Mouse (Mus musculus): Measurements from ENCODE around the gene Sema3f. TPM values are rescaled to one million over a fixed set of nuclear protein-coding genes. Genes with fewer than 3 reads are reported as not detected.
A peak's percentile ranks its signal among the peaks of the same experiment; 100 is the strongest.

Sema3f gene
- polyA plus RNA-seq, 1 experiment from 2014 or later, result 18.7 TPM

DNA sequence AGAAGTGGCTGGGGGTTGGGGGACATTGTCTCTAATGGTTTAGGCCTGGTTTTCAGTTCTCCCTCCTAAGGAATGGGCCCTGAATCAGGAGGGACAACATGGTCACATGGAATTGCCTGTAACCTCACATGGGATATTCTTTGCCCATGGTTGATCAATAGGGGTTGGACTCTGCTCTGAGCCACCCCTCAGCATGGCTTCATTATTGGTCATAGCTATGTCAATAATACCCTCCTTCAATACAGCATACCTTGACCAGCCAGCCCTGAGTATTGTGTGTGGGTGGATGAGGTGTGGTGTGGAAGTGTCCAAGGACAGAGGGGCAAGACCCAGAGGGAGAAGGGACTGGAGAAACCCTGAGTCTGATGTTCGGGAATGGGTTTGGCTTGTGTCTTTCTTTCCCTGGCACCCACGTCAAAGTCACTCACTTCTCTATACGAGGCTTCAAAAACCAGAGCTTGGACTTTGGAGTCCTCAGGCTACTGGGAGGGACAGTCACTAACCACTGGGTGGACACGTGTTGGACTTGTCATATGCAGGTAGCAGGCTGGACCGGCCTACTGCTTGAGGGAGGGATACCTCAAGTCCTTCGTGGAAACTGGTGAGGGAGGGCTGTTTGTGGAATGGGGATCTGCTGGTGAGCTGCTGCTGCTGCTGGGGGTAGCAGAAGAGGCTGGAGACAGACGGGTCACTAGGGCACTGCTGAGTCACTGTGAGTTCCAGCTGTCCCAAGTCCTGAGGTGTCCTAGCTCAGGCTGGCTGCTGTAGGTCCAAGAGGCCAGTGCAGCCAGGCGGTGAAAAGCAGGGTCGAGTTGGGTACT lies 35.5 kb downstream of the Sema3f start:
- H3K27me3 ChIP-seq (ENCODE audit: control insufficient read depth, insufficient read depth, low read length), result peaks cover 15% of the 10 kb centered on the region; the same call in 1 of the 2 replicates
- 66% methylated on average over 9 of the region's 9 CpGs for WGBS
- H3K4me2 ChIP-seq (ENCODE audit: low read depth, low read length), result no peak overlapping the region
- H3K4me3 ChIP-seq (ENCODE audit: low read depth, low read length), result no peak overlapping the region
- no peaks in the 10 kb centered on the region for H3K9me3 ChIP-seq (ENCODE audit: control insufficient read depth, low read length)
- no peaks in the 10 kb centered on the region for H3K36me3 ChIP-seq (ENCODE audit: control insufficient read depth, insufficient read depth, low read length)
- H3K4me1 ChIP-seq (ENCODE audit: control insufficient read depth, insufficient read depth, low read length), result peaks cover 8% of the 10 kb centered on the region
- ATAC-seq (ENCODE audit: low read depth), result no peak
- no peak overlapping the region for H3K27ac ChIP-seq (ENCODE audit: low read depth, low read length)
- no peak overlapping the region for H3K9ac ChIP-seq (replicated peaks; ENCODE audit: low read depth, low read length)

DNA sequence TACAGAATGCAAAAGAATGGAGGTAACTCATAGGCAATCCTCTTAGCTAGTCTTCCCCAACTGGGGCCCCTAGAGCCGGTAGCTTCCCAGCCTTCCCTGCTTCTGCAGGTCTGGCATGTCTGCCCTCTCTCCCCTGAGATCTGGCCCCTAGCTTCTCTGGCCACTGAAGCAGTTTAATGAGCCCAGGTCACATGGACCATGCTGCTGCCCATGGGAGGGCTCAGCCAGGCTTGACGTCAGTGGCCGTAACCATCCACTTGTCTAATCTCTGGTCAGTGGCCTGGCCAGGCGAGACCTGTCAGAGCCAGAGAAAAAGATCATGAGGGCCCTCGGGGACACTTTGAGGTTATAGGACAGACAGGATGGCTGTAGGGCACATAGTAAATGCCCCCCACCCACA lies 40.0 kb downstream of the Sema3f start:
- Histone ChIP-seq H3K4me1 (ENCODE audit: control insufficient read depth, insufficient read depth, low read length) (peaks cover 15% of the 10 kb centered on the region; the same call in 1 of the 2 replicates), H3K27ac (ENCODE audit: low read depth, low read length) (no peak overlapping the region), H3K9ac (replicated peaks; ENCODE audit: low read depth, low read length) (no peak overlapping the region), H3K36me3 (ENCODE audit: control insufficient read depth, insufficient read depth, low read length) (no peaks in the 10 kb centered on the region), H3K4me3 (ENCODE audit: low read depth, low read length) (no peak overlapping the region), H3K27me3 (ENCODE audit: control insufficient read depth, insufficient read depth, low read length) (peaks cover 18% of the 10 kb centered on the region), H3K9me3 (ENCODE audit: control insufficient read depth, low read length) (no peaks in the 10 kb centered on the region), H3K4me2 (ENCODE audit: low read depth, low read length) (no peak overlapping the region)
- ATAC-seq (ENCODE audit: low read depth), result no peak
- WGBS, result 62% methylated on average over 5 of the region's 5 CpGs

GRCm38 (mm10) chr9:107669480-107669945 lies 40.8 kb downstream of the Sema3f start, which contains the start of gene Slc38a3:
Gene Slc38a3, minus strand, starts transcription at chr9:107669530.
- Histone ChIP-seq H3K27me3 (ENCODE audit: control insufficient read depth, insufficient read depth, low read length) (peaks cover 17% of the 10 kb centered on the region), H3K36me3 (ENCODE audit: control insufficient read depth, insufficient read depth, low read length) (no peaks in the 10 kb centered on the region), H3K4me2 (ENCODE audit: low read depth, low read length) (no peak within 1 kb of the TSS), H3K4me1 (ENCODE audit: control insufficient read depth, insufficient read depth, low read length) (peaks cover 15% of the 10 kb centered on the region; the same call in 1 of the 2 replicates), H3K9me3 (ENCODE audit: control insufficient read depth, low read length) (no peaks in the 10 kb centered on the region), H3K27ac (ENCODE audit: low read depth, low read length) (no peak within 1 kb of the TSS), H3K9ac (replicated peaks; ENCODE audit: low read depth, low read length) (no peak within 1 kb of the TSS), H3K4me3 (ENCODE audit: low read depth, low read length) (no peak within 1 kb of the TSS)
- no peak for ATAC-seq (ENCODE audit: low read depth)
- 89% methylated on average over 9 of the region's 9 CpGs for WGBS

- no peak overlapping the region for H3K27ac ChIP-seq (ENCODE audit: low read depth, low read length)
- no peaks in the 10 kb centered on the region for H3K36me3 ChIP-seq (ENCODE audit: control insufficient read depth, insufficient read depth, low read length)
- no peak overlapping the region for H3K4me3 ChIP-seq (ENCODE audit: low read depth, low read length)
- peaks cover 17% of the 10 kb centered on the region for H3K27me3 ChIP-seq (ENCODE audit: control insufficient read depth, insufficient read depth, low read length)
- 64% methylated on average over 3 of the region's 3 CpGs for WGBS
- no peak overlapping the region for H3K9ac ChIP-seq (replicated peaks; ENCODE audit: low read depth, low read length)
- no peak for ATAC-seq (ENCODE audit: low read depth)
- H3K4me1 ChIP-seq (ENCODE audit: control insufficient read depth, insufficient read depth, low read length), result peaks cover 15% of the 10 kb centered on the region; the same call in 1 of the 2 replicates
- H3K4me2 ChIP-seq (ENCODE audit: low read depth, low read length), result no peak overlapping the region
- no peaks in the 10 kb centered on the region for H3K9me3 ChIP-seq (ENCODE audit: control insufficient read depth, low read length)
Observed at GRCm38 (mm10) chr9:107668916-107669315, 41.4 kb downstream of the Sema3f start.

GRCm38 (mm10) chr9:107668011-107668410 lies 42.3 kb downstream of the Sema3f start:
- Histone ChIP-seq H3K9ac (replicated peaks; ENCODE audit: low read depth, low read length) (0 out of 2 replicates have a peak overlapping the region, but pooled peaks have one; percentile 11), H3K36me3 (ENCODE audit: control insufficient read depth, insufficient read depth, low read length) (no peaks in the 10 kb centered on the region), H3K4me2 (ENCODE audit: low read depth, low read length) (no peak overlapping the region), H3K9me3 (ENCODE audit: control insufficient read depth, low read length) (no peaks in the 10 kb centered on the region), H3K27ac (ENCODE audit: low read depth, low read length) (no peak overlapping the region), H3K27me3 (ENCODE audit: control insufficient read depth, insufficient read depth, low read length) (peaks cover 17% of the 10 kb centered on the region), H3K4me1 (ENCODE audit: control insufficient read depth, insufficient read depth, low read length) (peaks cover 20% of the 10 kb centered on the region; the same call in 1 of the 2 replicates), H3K4me3 (ENCODE audit: low read depth, low read length) (no peak overlapping the region; the same call in 1 of the 2 replicates)
- no peak for ATAC-seq (ENCODE audit: low read depth)
- WGBS, result 43% methylated on average over 8 of the region's 8 CpGs

GRCm38 (mm10) chr9:107667219-107667618 lies 43.1 kb downstream of the Sema3f start:
- Histone ChIP-seq H3K4me1 (ENCODE audit: control insufficient read depth, insufficient read depth, low read length) (peaks cover 20% of the 10 kb centered on the region; the same call in 1 of the 2 replicates), H3K4me2 (ENCODE audit: low read depth, low read length) (peak overlapping the region; percentile 50), H3K4me3 (ENCODE audit: low read depth, low read length) (peak overlapping the region; percentile 27), H3K9me3 (ENCODE audit: control insufficient read depth, low read length) (no peaks in the 10 kb centered on the region), H3K9ac (replicated peaks; ENCODE audit: low read depth, low read length) (peak overlapping the region; percentile 41; the same call in 1 of the 2 replicates), H3K36me3 (ENCODE audit: control insufficient read depth, insufficient read depth, low read length) (no peaks in the 10 kb centered on the region), H3K27me3 (ENCODE audit: control insufficient read depth, insufficient read depth, low read length) (peaks cover 17% of the 10 kb centered on the region), H3K27ac (ENCODE audit: low read depth, low read length) (no peak overlapping the region)
- 0% methylated on average over 24 of the region's 24 CpGs for WGBS
- ATAC-seq (ENCODE audit: low read depth), result peak; percentile 87

GRCm38 (mm10) chr9:107666751-107667205 lies 43.5 kb downstream of the Sema3f start:
- Histone ChIP-seq H3K4me2 (ENCODE audit: low read depth, low read length) (peak overlapping the region; percentile 50), H3K36me3 (ENCODE audit: control insufficient read depth, insufficient read depth, low read length) (no peaks in the 10 kb centered on the region), H3K4me3 (ENCODE audit: low read depth, low read length) (peak overlapping the region; percentile 27), H3K9ac (replicated peaks; ENCODE audit: low read depth, low read length) (peak overlapping the region; percentile 41; the same call in 1 of the 2 replicates), H3K27me3 (ENCODE audit: control insufficient read depth, insufficient read depth, low read length) (peaks cover 17% of the 10 kb centered on the region), H3K4me1 (ENCODE audit: control insufficient read depth, insufficient read depth, low read length) (peaks cover 20% of the 10 kb centered on the region; the same call in 1 of the 2 replicates), H3K9me3 (ENCODE audit: control insufficient read depth, low read length) (no peaks in the 10 kb centered on the region), H3K27ac (ENCODE audit: low read depth, low read length) (no peak overlapping the region)
- 1% methylated on average over 30 of the region's 30 CpGs for WGBS
- no peak for ATAC-seq (ENCODE audit: low read depth)

GRCm38 (mm10) chr9:107665308-107665707 lies 45.0 kb downstream of the Sema3f start:
- no peak overlapping the region for H3K4me3 ChIP-seq (ENCODE audit: low read depth, low read length)
- H3K9me3 ChIP-seq (ENCODE audit: control insufficient read depth, low read length), result no peaks in the 10 kb centered on the region
- peaks cover 24% of the 10 kb centered on the region for H3K4me1 ChIP-seq (ENCODE audit: control insufficient read depth, insufficient read depth, low read length)
- peaks cover 17% of the 10 kb centered on the region for H3K27me3 ChIP-seq (ENCODE audit: control insufficient read depth, insufficient read depth, low read length)
- H3K36me3 ChIP-seq (ENCODE audit: control insufficient read depth, insufficient read depth, low read length), result no peaks in the 10 kb centered on the region
- H3K27ac ChIP-seq (ENCODE audit: low read depth, low read length), result no peak overlapping the region
- WGBS, result 84% methylated on average over 7 of the region's 7 CpGs
- ATAC-seq (ENCODE audit: low read depth), result no peak
- H3K9ac ChIP-seq (replicated peaks; ENCODE audit: low read depth, low read length), result no peak overlapping the region
- H3K4me2 ChIP-seq (ENCODE audit: low read depth, low read length), result peak overlapping the region; percentile 50; the same call in 1 of the 2 replicates

- H3K9ac ChIP-seq (replicated peaks; ENCODE audit: low read depth, low read length), result no peak overlapping the region
- H3K27me3 ChIP-seq (ENCODE audit: control insufficient read depth, insufficient read depth, low read length), result peaks cover 17% of the 10 kb centered on the region
- no peak overlapping the region for H3K4me2 ChIP-seq (ENCODE audit: low read depth, low read length)
- H3K9me3 ChIP-seq (ENCODE audit: control insufficient read depth, low read length), result no peaks in the 10 kb centered on the region
- H3K4me3 ChIP-seq (ENCODE audit: low read depth, low read length), result no peak overlapping the region
- H3K36me3 ChIP-seq (ENCODE audit: control insufficient read depth, insufficient read depth, low read length), result no peaks in the 10 kb centered on the region
- no peak for ATAC-seq (ENCODE audit: low read depth)
- WGBS, result 48% methylated on average over 9 of the region's 9 CpGs
- peak overlapping the region; percentile 22; the same call in 1 of the 2 replicates for H3K27ac ChIP-seq (ENCODE audit: low read depth, low read length)
- peaks cover 24% of the 10 kb centered on the region for H3K4me1 ChIP-seq (ENCODE audit: control insufficient read depth, insufficient read depth, low read length)
Observed at GRCm38 (mm10) chr9:107663525-107663924, 46.8 kb downstream of the Sema3f start.
